Mouse (Mus musculus): ENCODE data around the gene Psg16. TPM values are rescaled to one million over a fixed set of nuclear protein-coding genes. Genes with fewer than 3 reads are reported as not detected.

Psg16 gene
- total and polyA plus RNA-seq, 3 experiments: 0.23 to 0.67 TPM; not detected in 1

GRCm38 (mm10) chr7:17056601-17057523 lies 17.0 kb upstream of the Psg16 start (continued):
- peak; percentile 85 for TF ChIP-seq ZMIZ1 (IDR thresholded peaks at IDR 0.05; ENCODE audit: low read depth, low read length)
- no peak for TF ChIP-seq SMC3 (IDR thresholded peaks at IDR 0.05; ENCODE audit: low read depth, low read length)
- peak; percentile 82 for TF ChIP-seq MYB (IDR thresholded peaks at IDR 0.05; ENCODE audit: low read depth, low read length)
- TF ChIP-seq USF2 (IDR thresholded peaks at IDR 0.05; ENCODE audit: borderline replicate concordance in 1 of 2, insufficient read depth in 1 of 2, low read depth in 1 of 2, low read length in 2 of 2): no peak
- TF ChIP-seq ZKSCAN1 (IDR thresholded peaks at IDR 0.05; ENCODE audit: low read depth, low read length): peak; percentile 69

GRCm38 (mm10) chr7:17058071-17058689 lies 15.7 kb upstream of the Psg16 start:
- no peaks in the 10 kb centered on the region for H3K27me3 ChIP-seq (ENCODE audit: control insufficient read depth in 1 of 2, insufficient read depth in 2 of 2, low read length in 2 of 2)
- DNase-seq (ENCODE audit: low read depth, low spot score): peak; percentile 85
- peak overlapping the region; percentile 30 to 61 for H3K4me3 ChIP-seq (ENCODE audit: control insufficient read depth in 1 of 2, insufficient read depth in 1 of 2, low read depth in 2 of 2, low read length in 2 of 2)
- peaks cover 9% of the 10 kb centered on the region; the same call in 1 of the 2 replicates for H3K79me2 ChIP-seq (ENCODE audit: control insufficient read depth, insufficient read depth, low read length, poor library complexity)
- peak overlapping the region; percentile 100 for H3K27ac ChIP-seq (ENCODE audit: control insufficient read depth, low read depth, low read length)
- peaks cover 8 to 42% of the 10 kb centered on the region in 2 experiments for H3K4me1 ChIP-seq (ENCODE audit: control insufficient read depth in 1 of 2, insufficient read depth in 2 of 2, low read length in 2 of 2)
- H3K9me3 ChIP-seq (replicated peaks; ENCODE audit: insufficient read depth, low read length): no peaks in the 10 kb centered on the region
- H3K9ac ChIP-seq (ENCODE audit: control insufficient read depth, low read depth, low read length, poor library complexity, severe bottlenecking): peak overlapping the region; percentile 87
- H3K36me3 ChIP-seq (ENCODE audit: control insufficient read depth in 1 of 2, insufficient read depth in 2 of 2, low read length in 2 of 2): peaks cover 0 to 29% of the 10 kb centered on the region in 2 experiments; a peak in 3 of 4 replicates
- 0 out of 2 replicates have a peak, but pooled peaks have one; percentile 44 for TF ChIP-seq ZMIZ1 (IDR thresholded peaks at IDR 0.05; ENCODE audit: low read depth, low read length)
- no peak for TF ChIP-seq E2F4 (IDR thresholded peaks at IDR 0.05; ENCODE audit: borderline replicate concordance, low read depth, low read length)
- TF ChIP-seq USF1 (IDR thresholded peaks at IDR 0.05; ENCODE audit: low read depth, low read length): no peak
- no peak for TF ChIP-seq JUND (IDR thresholded peaks at IDR 0.05; ENCODE audit: low read depth, low read length)
- TF ChIP-seq NELFE (IDR thresholded peaks at IDR 0.05; ENCODE audit: low read depth, low read length): peak; percentile 60
- TF ChIP-seq POLR2A (IDR thresholded peaks at IDR 0.05; ENCODE audit: control insufficient read depth in 1 of 2, insufficient read depth in 1 of 2, low read depth in 1 of 2, low read length in 2 of 2, poor library complexity in 1 of 2): peak in 1 of 2 experiments; percentile 60; a peak in 2 of 4 replicates
- TF ChIP-seq POLR2AphosphoS2 (IDR thresholded peaks at IDR 0.05; ENCODE audit: low read length): peak; percentile 64
- TF ChIP-seq ELF1 (IDR thresholded peaks at IDR 0.05; ENCODE audit: low read depth, low read length): no peak; the same call in 1 of the 2 replicates
- no peak; the same call in 1 of the 2 replicates for TF ChIP-seq RAD21 (IDR thresholded peaks at IDR 0.05; ENCODE audit: low read depth, low read length)
- no peak for TF ChIP-seq BHLHE40 (IDR thresholded peaks at IDR 0.05; ENCODE audit: borderline replicate concordance, low read depth, low read length)
- 0 out of 2 replicates have a peak, but pooled peaks have one; percentile 79 for TF ChIP-seq UBTF (IDR thresholded peaks at IDR 0.05; ENCODE audit: borderline replicate concordance, insufficient read depth, low read depth, low read length)
- TF ChIP-seq TAL1 (IDR thresholded peaks at IDR 0.05; ENCODE audit: low read length): no peak
- TF ChIP-seq GATA1 (IDR thresholded peaks at IDR 0.05; ENCODE audit: low read depth, low read length): no peak
- TF ChIP-seq USF2 (IDR thresholded peaks at IDR 0.05; ENCODE audit: borderline replicate concordance in 1 of 2, insufficient read depth in 1 of 2, low read depth in 1 of 2, low read length in 2 of 2): no peak
- TF ChIP-seq TCF12 (IDR thresholded peaks at IDR 0.05; ENCODE audit: low read depth, low read length): no peak
- no peak for TF ChIP-seq MEF2A (IDR thresholded peaks at IDR 0.05; ENCODE audit: extremely low read depth, insufficient replicate concordance, low read depth, low read length, poor library complexity, severe bottlenecking)
- TF ChIP-seq MYB (IDR thresholded peaks at IDR 0.05; ENCODE audit: low read depth, low read length): no peak
- no peak; the same call in 1 of the 2 replicates for TF ChIP-seq CHD1 (IDR thresholded peaks at IDR 0.05; ENCODE audit: low read depth, low read length)
- TF ChIP-seq ZC3H11A (IDR thresholded peaks at IDR 0.05; ENCODE audit: low read depth, low read length): no peak
- peak; percentile 67 for TF ChIP-seq TBP (IDR thresholded peaks at IDR 0.05; ENCODE audit: low read depth, low read length)
- peak; percentile 79 for TF ChIP-seq ETS1 (IDR thresholded peaks at IDR 0.05; ENCODE audit: low read depth, low read length)
- no peak for TF ChIP-seq SMC3 (IDR thresholded peaks at IDR 0.05; ENCODE audit: low read depth, low read length)
- TF ChIP-seq MYC (IDR thresholded peaks at IDR 0.05; ENCODE audit: low read depth, low read length): no peak
- no peak for TF ChIP-seq NRF1 (IDR thresholded peaks at IDR 0.05; ENCODE audit: insufficient read depth, low read depth, low read length, poor library complexity, severe bottlenecking)
- TF ChIP-seq RCOR1 (IDR thresholded peaks at IDR 0.05; ENCODE audit: low read depth, low read length): no peak
- peak; percentile 30; the same call in 1 of the 2 replicates for TF ChIP-seq CHD2 (IDR thresholded peaks at IDR 0.05; ENCODE audit: low read length)
- no peak for TF ChIP-seq HCFC1 (IDR thresholded peaks at IDR 0.05; ENCODE audit: low read depth, low read length)
- no peak for TF ChIP-seq MXI1 (IDR thresholded peaks at IDR 0.05; ENCODE audit: low read depth, low read length)
- TF ChIP-seq MAFK (IDR thresholded peaks at IDR 0.05; ENCODE audit: borderline replicate concordance, low read depth, low read length): no peak
